Mouse (Mus musculus): Measurements from ENCODE around the gene Atp6v1g2. TPM values are rescaled to one million over a fixed set of nuclear protein-coding genes. Genes with fewer than 3 reads are reported as not detected.

Atp6v1g2 gene
- total RNA-seq, 2 experiments from 2014 or later: 1.1 to 4.1 TPM

DNA sequence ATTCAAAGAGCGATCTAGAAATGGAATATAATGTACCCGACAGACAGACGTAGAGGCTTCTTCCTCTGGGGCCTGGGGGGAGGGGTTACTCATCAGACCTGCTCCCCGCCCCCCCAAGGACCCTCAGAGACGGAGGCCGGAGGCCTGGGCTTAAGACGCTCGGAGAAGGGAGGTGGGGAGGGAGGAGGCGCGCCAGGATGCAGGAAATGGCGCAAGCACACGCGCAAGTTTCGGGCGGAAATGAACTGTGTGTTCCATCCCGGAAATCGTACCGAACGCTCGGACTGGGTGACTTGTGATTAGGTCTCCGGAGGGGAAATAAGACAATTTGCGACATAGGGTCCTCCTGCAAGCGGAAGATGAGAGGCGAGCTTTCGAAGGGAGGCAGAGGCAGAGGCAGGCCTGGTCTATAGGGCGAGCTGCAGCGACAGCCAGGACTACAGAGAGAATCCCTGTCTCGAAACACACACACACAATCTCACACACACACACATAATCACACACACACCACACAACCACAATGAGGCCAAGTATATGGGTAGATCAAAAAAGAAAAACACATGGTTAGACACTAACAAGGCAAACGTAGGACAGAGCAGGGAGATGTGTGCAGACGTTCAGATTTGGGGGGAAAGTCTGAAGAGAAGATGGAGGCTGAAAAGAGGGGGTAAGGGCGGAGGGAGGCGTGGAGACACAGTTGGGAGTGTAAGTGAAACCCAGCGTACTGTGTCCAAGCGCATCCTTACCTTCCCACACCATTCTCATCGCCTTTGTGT is 2.3 kb downstream of the Atp6v1g2 start, which contains the start of gene Nfkbil1:
TSS of gene Nfkbil1 (minus strand) at position 179 of the 776 bp plus-strand sequence.
- ATAC-seq (replicated peaks; ENCODE audit: poor library complexity): peak; percentile 69

DNA sequence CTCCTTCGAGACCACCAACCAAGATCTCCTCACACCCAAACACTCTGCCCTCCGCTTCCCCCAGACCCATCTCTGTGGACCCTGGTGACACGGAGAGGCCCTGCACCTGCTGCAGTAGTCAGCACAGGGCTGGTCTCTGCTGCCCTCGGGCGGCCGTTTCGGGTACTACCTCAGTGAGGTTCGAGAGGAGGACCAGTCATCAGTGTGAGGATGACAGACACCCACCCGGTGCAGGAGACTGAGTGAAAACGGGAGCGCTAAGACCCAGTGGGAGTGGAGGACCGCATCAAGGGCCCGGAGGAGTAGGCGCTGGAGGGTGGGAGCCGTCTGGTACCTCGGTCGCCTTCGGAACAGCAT is 2.9 kb downstream of the Atp6v1g2 start:
- peak; percentile 72 for ATAC-seq (replicated peaks; ENCODE audit: poor library complexity)

DNA sequence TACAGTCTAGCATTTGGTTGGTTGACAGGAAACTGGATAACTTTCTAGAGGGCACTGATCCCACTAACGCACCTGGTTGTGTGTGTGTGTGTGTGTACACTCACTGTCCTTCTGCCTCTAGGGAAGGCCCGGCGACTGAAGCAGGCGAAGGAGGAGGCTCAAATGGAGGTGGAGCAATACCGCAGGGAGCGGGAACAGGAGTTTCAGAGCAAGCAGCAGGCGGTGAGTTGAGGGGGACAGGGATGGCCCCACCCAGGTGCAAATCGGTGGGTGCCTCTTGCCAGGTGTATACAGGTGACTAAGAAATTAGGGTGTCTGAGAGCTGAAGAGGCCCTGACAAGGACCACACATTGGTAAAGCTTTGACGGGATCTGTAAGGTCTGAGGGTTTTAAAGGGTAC is 3.5 kb downstream of the Atp6v1g2 start:
- no peak for ATAC-seq (replicated peaks; ENCODE audit: poor library complexity)

DNA sequence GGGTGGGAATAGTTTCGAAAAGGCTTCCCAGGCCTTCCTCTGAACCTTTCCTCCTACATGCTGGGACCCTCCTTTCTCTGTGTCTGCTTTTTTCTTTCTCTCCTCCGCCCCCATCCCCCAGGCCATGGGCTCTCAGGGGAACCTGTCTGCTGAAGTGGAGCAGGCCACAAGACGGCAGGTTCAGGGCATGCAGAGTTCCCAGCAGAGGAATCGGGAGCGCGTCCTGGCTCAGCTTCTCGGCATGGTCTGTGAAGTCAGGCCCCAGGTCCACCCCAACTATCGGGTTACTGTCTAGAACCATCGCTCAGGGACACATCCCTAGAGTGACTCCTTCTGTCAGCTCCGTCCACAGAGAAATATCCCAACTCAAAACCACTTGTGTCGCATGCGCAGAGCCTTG is 4.0 kb downstream of the Atp6v1g2 start:
- ATAC-seq (replicated peaks; ENCODE audit: poor library complexity): no peak

DNA sequence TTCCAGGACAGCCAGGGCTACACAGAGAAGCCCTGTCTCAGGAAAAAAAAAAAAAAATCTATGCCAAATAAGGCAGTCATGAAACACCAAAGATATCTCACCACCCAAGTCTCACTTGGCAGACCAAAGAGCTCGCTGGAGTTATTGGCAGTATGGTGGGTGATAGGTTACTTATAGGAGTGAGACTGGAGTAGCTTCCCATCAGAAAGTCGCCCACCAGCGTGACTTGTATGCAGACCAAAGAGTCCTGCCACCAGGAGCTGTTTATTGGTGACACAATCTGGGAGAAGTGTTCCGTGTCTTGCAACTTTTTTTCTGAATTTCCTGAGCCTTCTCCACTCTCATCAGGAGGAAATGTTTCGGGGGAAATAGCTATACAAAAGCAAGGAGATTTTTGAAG is 6.2 kb downstream of the Atp6v1g2 start:
- ATAC-seq (replicated peaks; ENCODE audit: poor library complexity): no peak

DNA sequence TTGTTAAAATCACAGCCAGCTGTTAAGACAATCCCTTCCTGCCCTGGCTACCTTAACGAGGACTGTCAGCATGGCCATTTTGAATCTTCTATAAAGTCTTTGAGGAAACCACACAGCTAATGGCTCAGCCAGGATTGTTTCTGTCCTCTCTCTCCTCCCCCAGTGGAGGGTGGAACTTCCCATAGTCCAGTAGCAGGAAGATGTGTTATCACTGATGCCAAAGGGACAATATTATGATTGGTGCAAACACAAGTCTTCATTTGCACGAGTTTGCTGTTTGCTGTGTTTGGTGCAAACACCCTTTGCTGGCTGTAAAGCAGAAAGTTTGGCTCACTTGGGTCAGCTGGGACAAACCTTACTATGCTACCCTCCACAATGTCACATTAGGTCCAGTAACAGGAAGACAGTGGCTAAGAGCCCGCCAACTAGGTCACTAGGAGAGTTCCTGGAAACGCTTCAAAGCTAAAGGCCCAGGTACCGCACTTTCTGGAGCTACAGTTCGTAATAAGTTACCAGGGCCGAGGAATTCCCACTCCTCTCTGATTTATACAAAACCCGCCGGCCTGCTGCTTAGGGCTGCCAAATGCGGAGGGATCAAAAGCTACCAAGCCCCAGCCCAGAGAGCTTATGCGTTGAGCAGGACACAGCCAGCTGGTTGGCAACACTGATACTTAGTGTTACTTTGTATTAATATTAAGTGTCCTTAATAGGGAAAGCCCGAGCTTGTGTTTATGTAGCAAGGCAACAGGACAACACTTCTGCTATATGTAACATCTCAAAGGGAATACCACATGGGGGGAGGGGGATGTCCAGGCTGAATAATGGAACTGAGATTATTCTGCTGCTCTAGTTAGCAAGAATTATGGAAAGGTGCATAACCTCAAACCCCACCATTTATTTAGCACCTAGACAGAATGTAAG is 7.2 kb downstream of the Atp6v1g2 start:
- ATAC-seq (replicated peaks; ENCODE audit: poor library complexity): no peak

DNA sequence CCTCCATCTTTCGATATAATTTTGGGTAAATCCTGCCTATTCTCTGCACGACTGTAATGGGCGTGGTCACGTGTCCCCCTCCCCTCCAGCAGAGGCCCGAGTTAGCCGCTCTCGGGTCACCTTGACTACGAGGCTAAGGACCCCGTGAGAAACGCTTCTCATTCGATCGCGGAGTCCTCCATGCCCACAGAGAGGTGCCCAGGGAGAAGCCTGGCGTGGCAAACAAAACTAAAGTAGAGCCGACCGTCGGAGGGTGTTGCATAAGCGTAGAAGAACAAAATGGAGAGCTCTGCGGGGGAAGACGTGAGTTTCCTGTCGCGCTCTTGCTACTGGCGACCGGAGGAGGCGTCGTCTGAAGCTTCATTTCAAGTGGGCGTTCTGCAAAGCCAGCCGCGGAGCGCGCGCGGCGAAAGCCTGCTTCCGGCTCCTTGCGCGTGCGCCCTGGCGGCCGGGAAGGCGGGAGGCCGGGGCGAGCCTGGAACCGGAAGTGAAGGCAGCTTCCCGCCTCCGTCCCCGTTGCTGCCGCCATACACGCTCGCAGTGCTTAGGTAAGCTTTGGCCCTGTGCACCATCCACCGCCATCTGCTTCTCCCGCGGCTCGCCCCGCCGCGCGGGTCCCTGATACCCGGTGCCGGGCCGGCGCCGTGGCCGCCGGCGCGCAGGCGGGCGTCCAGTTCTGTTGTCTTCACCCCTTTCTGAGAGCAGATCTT is 8.0 kb downstream of the Atp6v1g2 start, which contains the start of gene Ddx39b:
TSS of gene Ddx39b (plus strand) at position 442 of the 710 bp plus-strand sequence.
- ATAC-seq (replicated peaks; ENCODE audit: poor library complexity): peak; percentile 58

DNA sequence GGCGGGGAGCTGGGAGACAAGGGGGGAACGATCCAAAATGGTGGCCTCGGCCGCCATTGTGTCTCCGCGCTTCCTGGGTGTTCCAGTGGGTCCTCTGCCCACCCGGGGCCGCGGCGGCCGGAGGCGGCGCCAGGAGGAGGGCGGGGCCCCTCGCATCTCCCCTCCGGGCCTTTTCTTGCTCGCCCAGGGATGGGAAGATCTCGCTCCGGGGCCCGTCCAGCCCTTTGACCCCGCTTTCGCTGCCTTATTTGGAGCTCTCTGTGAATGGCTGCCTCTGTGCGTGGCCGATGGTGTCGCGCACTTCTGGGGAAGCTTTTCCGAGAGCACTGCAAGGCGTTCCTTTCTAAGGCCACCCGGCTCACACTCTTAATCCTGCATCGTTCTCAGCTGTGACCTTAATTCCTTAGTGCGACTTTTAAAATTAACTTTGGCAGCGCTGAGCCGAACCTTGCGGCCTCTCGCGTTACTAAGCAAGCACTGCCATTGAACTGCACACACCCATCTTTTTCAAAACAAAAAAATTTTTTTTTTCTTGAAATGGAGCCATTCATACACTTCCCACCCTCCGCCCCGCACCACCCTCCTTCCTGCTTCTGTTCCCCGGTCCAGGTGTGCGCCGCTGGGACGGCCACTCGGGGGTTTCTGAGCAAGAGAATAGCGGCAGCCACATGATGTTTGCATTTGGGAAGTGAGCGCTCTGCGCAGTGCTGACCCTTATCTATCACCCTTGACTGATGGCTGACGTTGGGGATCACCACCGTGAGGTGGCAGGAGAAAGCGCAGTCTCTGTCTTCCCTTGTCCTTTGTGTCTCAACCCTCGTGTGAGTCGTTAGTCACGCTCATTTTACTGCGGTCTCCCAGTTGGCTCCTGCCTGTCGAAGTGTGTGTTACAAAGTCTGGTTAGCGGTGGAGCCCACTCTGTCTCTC is 8.8 kb downstream of the Atp6v1g2 start:
- peak; percentile 61 for ATAC-seq (replicated peaks; ENCODE audit: poor library complexity)

DNA sequence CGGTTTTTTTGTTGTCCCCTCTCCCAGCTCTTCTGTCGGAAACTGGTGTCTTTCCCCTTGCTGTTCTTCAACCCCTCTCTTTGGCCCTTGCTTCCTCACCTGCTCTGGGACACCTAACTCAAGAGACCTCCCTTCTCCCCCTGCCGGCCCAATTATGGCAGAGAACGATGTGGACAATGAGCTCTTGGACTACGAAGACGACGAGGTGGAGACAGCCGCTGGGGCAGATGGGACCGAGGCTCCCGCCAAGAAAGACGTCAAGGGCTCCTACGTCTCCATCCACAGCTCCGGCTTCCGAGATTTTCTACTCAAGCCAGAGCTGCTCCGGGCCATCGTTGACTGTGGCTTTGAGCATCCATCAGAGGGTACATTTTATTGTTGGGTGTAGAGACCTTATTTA is 9.6 kb downstream of the Atp6v1g2 start:
- ATAC-seq (replicated peaks; ENCODE audit: poor library complexity): peak; percentile 5; the same call in 1 of the 2 replicates

DNA sequence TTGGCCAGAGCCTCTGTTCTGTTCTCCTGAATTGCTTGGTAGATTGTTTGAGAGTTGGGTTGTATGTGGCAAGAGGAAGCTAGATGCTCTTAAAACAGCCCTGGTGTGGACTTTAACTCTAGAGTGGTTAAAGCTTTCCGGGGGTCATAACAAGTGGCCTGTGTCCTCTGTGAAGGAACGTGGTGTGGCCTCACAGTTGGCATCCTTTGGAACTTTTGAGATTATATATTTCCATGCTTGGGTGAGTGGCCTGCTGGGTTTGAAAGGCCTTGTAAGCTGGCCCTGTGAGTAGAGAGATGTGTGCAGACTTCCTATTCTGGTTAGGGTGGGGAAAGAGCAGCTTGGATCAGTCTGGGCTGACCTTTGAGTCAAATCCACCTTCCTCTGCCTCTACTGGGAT is 11.5 kb downstream of the Atp6v1g2 start:
- no peak for ATAC-seq (replicated peaks; ENCODE audit: poor library complexity)

DNA sequence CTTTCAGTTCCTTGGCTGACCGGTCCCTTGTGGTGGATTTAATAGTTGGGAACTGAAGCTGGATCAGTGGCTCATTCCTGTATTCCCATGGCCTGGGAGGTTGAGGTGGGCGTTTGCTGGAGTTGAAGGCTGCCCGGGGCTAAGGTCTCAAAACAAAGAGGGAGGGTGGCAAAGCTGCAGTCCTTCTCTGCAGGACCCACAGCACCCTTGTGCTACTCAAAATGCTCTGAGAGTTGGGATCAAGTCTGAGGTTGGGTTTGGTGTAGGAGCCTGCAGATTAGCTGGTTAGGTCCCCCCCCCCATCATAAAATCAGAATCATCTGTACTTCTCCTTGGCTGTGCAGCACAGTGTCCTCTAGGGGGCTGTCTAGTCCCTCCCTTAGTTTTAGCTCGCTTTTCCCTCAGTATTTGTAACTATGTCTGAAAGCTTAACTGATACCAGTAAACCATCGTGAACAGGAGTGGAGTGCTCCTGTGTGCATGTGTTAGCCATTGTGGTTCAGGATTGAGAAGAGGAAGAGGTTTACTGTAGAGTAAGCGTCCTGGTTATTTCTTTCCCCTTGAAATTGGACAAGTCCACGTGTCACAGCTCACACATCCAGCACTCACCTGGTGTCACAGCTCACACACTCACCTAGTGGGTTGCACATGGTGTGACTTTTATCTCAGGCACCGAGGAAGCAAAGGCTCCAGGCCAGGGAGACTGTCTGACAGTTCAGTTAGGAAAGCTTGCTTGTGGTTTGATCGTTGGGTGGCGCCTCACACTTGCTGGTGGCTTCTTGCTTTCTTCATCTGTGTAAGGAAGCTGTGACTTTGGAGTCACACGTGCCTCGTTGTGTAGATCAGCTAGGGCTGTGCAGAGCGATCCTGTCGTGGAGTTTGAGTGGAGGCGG is 12.5 kb downstream of the Atp6v1g2 start:
- ATAC-seq (replicated peaks; ENCODE audit: poor library complexity): no peak

DNA sequence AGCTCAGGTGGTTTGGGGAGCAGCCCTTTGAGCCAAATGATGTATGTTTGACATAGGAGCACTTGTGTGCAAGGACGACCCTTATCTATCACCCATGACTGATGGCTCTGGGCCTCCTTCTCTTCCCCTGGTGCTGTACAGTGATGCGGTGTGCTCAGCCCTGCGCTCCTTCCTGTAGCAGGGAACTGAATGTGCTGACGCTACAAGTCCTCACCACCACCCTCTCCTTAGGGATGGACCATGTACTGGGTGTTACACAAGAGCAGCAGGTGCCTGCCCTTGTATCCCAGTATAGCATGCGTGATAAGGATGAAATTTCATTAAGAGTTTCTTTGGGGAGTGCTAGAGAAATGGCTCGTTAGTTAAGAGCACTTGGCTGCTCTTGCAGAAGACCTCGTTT is 13.7 kb downstream of the Atp6v1g2 start:
- ATAC-seq (replicated peaks; ENCODE audit: poor library complexity): no peak

DNA sequence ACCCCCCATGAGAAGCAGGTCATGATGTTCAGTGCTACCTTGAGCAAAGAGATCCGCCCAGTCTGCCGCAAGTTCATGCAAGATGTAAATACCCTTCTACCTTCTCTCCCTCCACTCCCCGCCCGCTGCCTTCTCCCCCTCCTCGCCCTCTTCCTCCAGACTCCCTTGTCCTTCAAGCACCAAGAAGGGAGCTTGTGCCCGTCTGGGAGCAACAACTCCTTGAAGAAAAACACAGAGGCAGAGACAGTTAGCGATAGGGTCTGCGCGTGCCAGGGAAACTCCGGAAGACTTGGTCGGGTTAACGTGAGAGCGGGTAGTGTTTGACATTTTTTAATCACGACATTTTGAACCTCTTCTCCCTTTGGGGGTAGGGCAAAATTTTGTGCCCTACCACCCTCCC is 15.5 kb downstream of the Atp6v1g2 start:
- no peak for ATAC-seq (replicated peaks; ENCODE audit: poor library complexity)

DNA sequence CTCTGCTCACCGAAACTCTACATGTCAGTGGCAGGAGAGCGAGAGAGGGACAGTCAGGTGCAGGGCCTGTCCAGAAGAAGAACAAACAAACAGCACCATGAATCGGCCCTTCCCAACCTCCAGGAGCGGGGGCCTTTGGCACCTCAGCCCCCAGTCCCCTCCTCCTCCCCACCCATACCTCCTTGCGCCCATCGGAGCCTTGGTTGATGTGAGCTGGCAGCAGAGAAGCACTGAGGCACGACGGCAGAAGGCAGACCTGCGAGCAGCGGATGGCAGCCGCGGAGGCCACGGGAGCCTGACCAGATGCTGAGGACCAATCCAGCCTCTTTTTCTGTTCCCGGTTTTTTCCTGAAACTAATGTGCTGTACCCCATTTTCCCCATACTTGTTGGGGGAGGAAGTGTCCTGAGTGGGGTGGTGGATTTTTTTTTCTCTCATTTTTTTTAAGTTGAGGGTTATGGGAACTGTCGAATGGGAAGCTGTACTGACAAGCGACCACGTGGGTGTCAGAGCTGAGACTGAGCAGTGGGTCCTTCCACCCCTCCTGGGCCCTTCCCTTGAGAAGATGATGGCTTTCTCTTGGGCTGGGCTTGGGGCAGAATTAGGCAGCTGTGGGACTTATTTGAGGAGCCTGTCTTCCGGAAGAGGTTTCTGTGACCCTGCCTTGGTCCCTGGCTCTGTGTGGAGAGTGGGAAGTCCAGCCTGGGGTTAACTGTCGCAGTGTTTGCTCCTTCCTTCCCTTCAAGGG is 16.2 kb downstream of the Atp6v1g2 start:
- ATAC-seq (replicated peaks; ENCODE audit: poor library complexity): no peak

DNA sequence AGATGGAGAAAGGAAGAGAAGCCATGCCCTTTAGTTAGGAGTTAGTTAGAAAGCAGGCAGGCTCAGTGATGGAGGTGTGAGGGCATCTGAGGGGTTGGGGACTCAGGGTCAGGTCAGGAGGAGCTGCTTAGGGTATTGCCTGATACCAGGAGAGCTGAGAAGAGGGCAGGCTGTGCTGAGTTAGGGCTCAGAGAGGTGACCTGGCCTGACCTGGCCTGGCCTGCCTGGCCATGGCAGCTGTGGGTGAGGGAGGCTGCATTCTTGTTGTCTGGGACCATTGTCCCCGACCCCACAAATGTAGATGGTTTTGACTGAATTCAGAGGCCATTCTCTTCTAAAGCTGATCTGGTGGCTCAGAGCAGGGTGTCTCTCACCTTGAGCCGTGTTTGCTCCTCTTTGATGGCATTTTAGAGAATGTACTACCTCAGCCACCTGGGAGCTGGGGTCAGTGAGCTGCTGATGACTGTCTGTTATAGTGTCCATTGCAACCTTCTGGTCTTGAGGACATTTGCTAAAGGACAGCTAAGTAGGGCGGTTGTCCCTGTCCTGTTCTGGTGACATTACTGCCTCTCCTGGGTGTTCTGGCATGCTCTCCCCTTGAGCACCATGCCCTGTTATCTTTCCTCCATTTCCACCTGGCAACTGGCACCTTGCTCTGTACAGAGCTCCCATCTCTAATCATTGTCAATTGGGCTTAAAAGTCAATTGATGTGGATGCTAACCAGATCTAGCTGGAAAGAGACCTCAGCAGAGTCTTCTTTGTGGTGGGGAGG is 17.1 kb downstream of the Atp6v1g2 start:
- ATAC-seq (replicated peaks; ENCODE audit: poor library complexity): no peak

DNA sequence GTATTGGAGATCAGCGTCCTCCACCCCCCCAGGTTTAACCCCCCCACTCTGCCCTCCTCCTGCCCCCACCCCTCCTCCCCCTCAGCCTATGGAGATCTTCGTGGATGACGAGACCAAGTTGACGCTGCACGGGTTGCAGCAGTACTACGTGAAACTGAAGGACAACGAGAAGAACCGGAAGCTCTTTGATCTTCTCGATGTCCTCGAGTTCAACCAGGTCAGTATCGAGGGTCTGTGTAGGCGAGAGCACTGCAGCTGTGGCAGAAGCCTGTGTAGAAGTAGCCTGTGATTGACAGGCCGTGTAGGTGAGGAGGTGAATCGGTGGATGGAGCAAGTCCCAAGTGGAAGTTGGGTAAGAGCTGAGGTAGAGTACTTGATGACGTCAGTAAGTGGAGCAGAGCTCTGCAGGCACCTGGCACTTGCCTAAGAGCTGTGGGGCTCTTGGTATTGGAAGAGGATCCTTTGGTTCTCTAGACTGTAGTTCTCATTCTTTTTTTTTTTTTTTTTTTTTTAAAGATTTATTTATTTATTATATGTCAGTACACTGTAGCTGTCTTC is 17.8 kb downstream of the Atp6v1g2 start:
- peak; percentile 35 for ATAC-seq (replicated peaks; ENCODE audit: poor library complexity)

DNA sequence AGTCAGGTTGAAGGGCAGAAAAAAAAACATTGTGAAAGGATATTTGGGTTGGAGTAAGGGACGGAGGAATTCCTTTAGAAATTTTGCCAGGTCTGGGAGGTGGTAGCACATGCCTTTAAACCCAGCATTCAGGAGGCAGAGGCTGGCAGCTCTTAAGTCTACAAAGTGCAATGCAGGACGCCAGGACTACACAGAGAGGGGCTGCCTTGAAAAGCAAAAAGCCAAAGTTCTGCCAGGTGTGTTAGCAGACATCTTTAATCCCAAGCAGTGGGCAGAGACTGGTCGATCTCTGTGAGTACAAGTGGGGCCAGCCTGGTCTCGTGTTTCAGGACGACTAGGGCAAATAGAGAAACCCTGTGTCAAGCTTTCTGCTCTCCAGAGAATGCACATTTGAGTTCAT is 18.5 kb downstream of the Atp6v1g2 start:
- ATAC-seq (replicated peaks; ENCODE audit: poor library complexity): no peak

Measured in megakaryocyte progenitor cell, adult 5-6 weeks (primary cell).